In the genomic region with DNA sequence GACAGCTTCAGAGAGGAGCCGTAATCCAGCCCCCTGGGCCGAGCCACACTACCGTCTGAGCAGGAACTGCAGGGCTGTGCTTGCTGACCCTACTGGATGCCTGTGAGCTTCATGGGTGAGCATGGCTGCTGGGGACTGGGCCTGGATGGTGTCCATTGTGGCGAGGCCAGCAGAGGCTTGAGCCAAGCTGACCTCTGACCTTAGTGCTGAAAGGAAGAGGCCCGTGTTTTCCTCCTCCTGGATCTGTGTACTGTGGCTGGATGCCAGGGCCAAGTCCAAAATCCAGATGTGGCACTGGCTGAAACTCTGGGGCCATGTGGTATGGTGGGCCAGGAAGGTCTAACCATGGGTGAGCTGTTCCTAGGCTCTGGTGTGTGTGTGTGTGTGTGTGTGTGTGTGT, we compare ENCODE assay signal across 11 mouse cellular contexts. TPM values are rescaled to one million over a fixed set of nuclear protein-coding genes. Genes with fewer than 3 reads are reported as not detected.
DNase-seq lines count a peak whose midpoint lies in the region; ATAC-seq and TF ChIP-seq lines count a peak whose summit lies in the region.
"Had no signal": no experiment of that assay in that cellular context is flagged by ENCODE, and none has a peak within 500 bp of the region (broad histone marks: within the 10 kb centered on the region; RNA-seq: fewer than 3 reads in every experiment).

No protein-coding gene starts in this region.

- H3K27me3 ChIP-seq in limb, embryonic 12.5 days: peaks cover 6% of the 10 kb centered on the region
- peaks cover 21% of the 10 kb centered on the region for H3K27me3 ChIP-seq in limb, embryonic 10.5 days (ENCODE audit: low read depth, poor library complexity, severe bottlenecking)
- no peaks in the 10 kb centered on the region for H3K27me3 ChIP-seq in heart, embryonic 14.5 days (ENCODE audit: control insufficient read depth, insufficient read depth, low read length)
- H3K27me3 ChIP-seq in kidney, postnatal 0 days (ENCODE audit: insufficient read depth, low read length): no peaks in the 10 kb centered on the region

- intact Hi-C loops in left cerebral cortex, postnatal 25 days (cut with DNase I): no loop called here

- H3K4me1 ChIP-seq in limb, embryonic 12.5 days (replicated peaks): peaks cover 4% of the 10 kb centered on the region
- H3K4me1 ChIP-seq in limb, embryonic 10.5 days: peaks cover 14% of the 10 kb centered on the region
- H3K4me1 ChIP-seq in heart, embryonic 14.5 days (ENCODE audit: control insufficient read depth in 2 of 2, insufficient read depth in 2 of 2, low read length in 2 of 2): peaks cover 0 to 5% of the 10 kb centered on the region in 2 experiments; a peak in 1 of 4 replicates
- H3K4me1 ChIP-seq in kidney, postnatal 0 days (replicated peaks; ENCODE audit: insufficient read depth, low read length): no peaks in the 10 kb centered on the region

- H3K27ac ChIP-seq in limb, embryonic 12.5 days: 0 out of 2 replicates have a peak overlapping the region, but pooled peaks have one; percentile 35
- H3K27ac ChIP-seq in limb, embryonic 10.5 days: no peak overlapping the region
- no peak overlapping the region; a peak in 2 of 4 replicates for H3K27ac ChIP-seq in heart, embryonic 14.5 days (replicated peaks in 1 of 2; ENCODE audit: control insufficient read depth in 1 of 2, insufficient read depth in 1 of 2, low read depth in 2 of 2, low read length in 2 of 2)
- H3K27ac ChIP-seq in kidney, postnatal 0 days: no peak overlapping the region

- no peak for DNase-seq in limb, embryonic 10.5 days (ENCODE audit: low spot score)
- DNase-seq in kidney, postnatal 0 days (ENCODE audit: low spot score): no peak
- DNase-seq in lung, postnatal 10 days: peak; percentile 51
- DNase-seq in left cerebral cortex, postnatal 25 days (ENCODE audit: low spot score in 2 of 2): no peak
- no peak for DNase-seq in frontal cortex, postnatal 10 days (ENCODE audit: low spot score in 2 of 2)

- H3K4me3 ChIP-seq in limb, embryonic 12.5 days (replicated peaks): no peak overlapping the region
- H3K4me3 ChIP-seq in limb, embryonic 10.5 days: no peak overlapping the region
- no peak overlapping the region for H3K4me3 ChIP-seq in heart, embryonic 14.5 days (ENCODE audit: control insufficient read depth in 1 of 2, insufficient read depth in 1 of 2, low read depth in 1 of 2, low read length in 2 of 2)
- H3K4me3 ChIP-seq in kidney, postnatal 0 days (replicated peaks; ENCODE audit: low read depth, low read length): no peak overlapping the region

- no peak overlapping the region for H3K4me2 ChIP-seq in limb, embryonic 12.5 days
- H3K4me2 ChIP-seq in heart, embryonic 14.5 days (ENCODE audit: low read length): no peak overlapping the region
- no peak overlapping the region for H3K4me2 ChIP-seq in kidney, postnatal 0 days (ENCODE audit: low read length)

- no peak overlapping the region for H3K9ac ChIP-seq in limb, embryonic 12.5 days (replicated peaks)
- H3K9ac ChIP-seq in heart, embryonic 14.5 days (ENCODE audit: low read length): no peak overlapping the region
- no peak overlapping the region for H3K9ac ChIP-seq in kidney, postnatal 0 days (ENCODE audit: low read depth, low read length)

- ATAC-seq in limb, embryonic 12.5 days (ENCODE audit: insufficient number of reproducible peaks, insufficient read depth, low FRiP score, low TSS enrichment, low read depth): no peak
- ATAC-seq in heart, embryonic 14.5 days (ENCODE audit: insufficient number of reproducible peaks, insufficient read depth, low FRiP score, low read depth): peak; percentile 40; the same call in 1 of the 2 replicates
- ATAC-seq in kidney, postnatal 0 days (replicated peaks; ENCODE audit: low FRiP score, low read depth): peak; percentile 41; the same call in 1 of the 2 replicates
- ATAC-seq in granulocyte monocyte progenitor cell, adult 5-6 weeks (replicated peaks; ENCODE audit: poor library complexity, severe bottlenecking): no peak

- no peaks in the 10 kb centered on the region for H3K36me3 ChIP-seq in limb, embryonic 12.5 days
- no peaks in the 10 kb centered on the region for H3K36me3 ChIP-seq in limb, embryonic 10.5 days
- H3K36me3 ChIP-seq in heart, embryonic 14.5 days (ENCODE audit: control insufficient read depth, insufficient read depth, low read length): no peaks in the 10 kb centered on the region
- H3K36me3 ChIP-seq in kidney, postnatal 0 days (ENCODE audit: insufficient read depth, low read length): no peaks in the 10 kb centered on the region

- WGBS in limb, embryonic 12.5 days: 29% methylated on average over 5 of the region's 5 CpGs
- WGBS in limb, embryonic 10.5 days: 49% methylated on average over 5 of the region's 5 CpGs
- 35% methylated on average over 5 of the region's 5 CpGs for WGBS in heart, embryonic 14.5 days
- 31% methylated on average over 5 of the region's 5 CpGs for WGBS in kidney, postnatal 0 days

- TF ChIP-seq CTCF in kidney, postnatal 0 days (IDR thresholded peaks at IDR 0.05; ENCODE audit: low read depth): no peak

- no peaks in the 10 kb centered on the region for H3K9me3 ChIP-seq in limb, embryonic 12.5 days
- no peaks in the 10 kb centered on the region for H3K9me3 ChIP-seq in limb, embryonic 10.5 days (replicated peaks)
- H3K9me3 ChIP-seq in heart, embryonic 14.5 days (ENCODE audit: control insufficient read depth, low read length): no peaks in the 10 kb centered on the region
- H3K9me3 ChIP-seq in kidney, postnatal 0 days (replicated peaks; ENCODE audit: low read length): no peaks in the 10 kb centered on the region

RNA-seq across cellular contexts. Expression of a gene that starts 9.3 kb away (rescaled TPM):
- 2.8 and 5.8 TPM in 2 replicates for polyA plus RNA-seq in limb, embryonic 12.5 days (2016; fragmentation: Nextera tagmentation; extraction: Ambion mirVana)
- polyA plus RNA-seq in limb, embryonic 10.5 days (2016; fragmentation: Nextera tagmentation; extraction: Ambion mirVana): 0.08 and 0.35 TPM in 2 replicates
- polyA plus RNA-seq in heart, embryonic 14.5 days (2014; fragmentation: Nextera tagmentation; extraction: Ambion mirVana): 3.0 and 4.6 TPM in 2 replicates
- polyA plus RNA-seq in kidney, postnatal 0 days (2015; fragmentation: Nextera tagmentation; extraction: Ambion mirVana): 0.24 and 0.28 TPM in 2 replicates
- total RNA-seq in granulocyte monocyte progenitor cell, adult 5-6 weeks (2014; fragmentation: Nextera tagmentation): 0.88 TPM in 1 of 2 replicates, not detected in the other
- not detected in 2 replicates for total RNA-seq in granulocyte monocyte progenitor cell, adult 5-6 weeks (2017)
- total RNA-seq in left cerebral cortex, postnatal 25 days (2021): under 1 TPM; 0.23 to 0.48 TPM
- total RNA-seq: MEL had no signal

RNA-seq across cellular contexts. Expression of a gene that starts 11.0 kb away (rescaled TPM):
- 32.5 and 34.3 TPM in 2 replicates for polyA plus RNA-seq in limb, embryonic 12.5 days (2016; fragmentation: Nextera tagmentation; extraction: Ambion mirVana)
- polyA plus RNA-seq in limb, embryonic 10.5 days (2016; fragmentation: Nextera tagmentation; extraction: Ambion mirVana): 25.6 and 26.7 TPM in 2 replicates
- polyA plus RNA-seq in heart, embryonic 14.5 days (2014; fragmentation: Nextera tagmentation; extraction: Ambion mirVana): 14.2 and 18.1 TPM in 2 replicates
- polyA plus RNA-seq in kidney, postnatal 0 days (2015; fragmentation: Nextera tagmentation; extraction: Ambion mirVana): 11.6 and 12.5 TPM in 2 replicates
- total RNA-seq in granulocyte monocyte progenitor cell, adult 5-6 weeks (2014; fragmentation: Nextera tagmentation): 30.6 and 33.7 TPM in 2 replicates
- 24.2 and 30.8 TPM in 2 replicates for total RNA-seq in granulocyte monocyte progenitor cell, adult 5-6 weeks (2017)
- 10 to 100 TPM; 58.2 to 61.6 TPM for total RNA-seq in left cerebral cortex, postnatal 25 days (2021)

RNA-seq across cellular contexts. Expression of a gene that starts 34.4 kb away (rescaled TPM):
- 3.7 and 4.2 TPM in 2 replicates for polyA plus RNA-seq in limb, embryonic 12.5 days (2016; fragmentation: Nextera tagmentation; extraction: Ambion mirVana)
- polyA plus RNA-seq in limb, embryonic 10.5 days (2016; fragmentation: Nextera tagmentation; extraction: Ambion mirVana): 7.9 and 13.8 TPM in 2 replicates
- 0.57 TPM in 1 of 2 replicates, not detected in the other for polyA plus RNA-seq in heart, embryonic 14.5 days (2014; fragmentation: Nextera tagmentation; extraction: Ambion mirVana)
- polyA plus RNA-seq in kidney, postnatal 0 days (2015; fragmentation: Nextera tagmentation; extraction: Ambion mirVana): 3.8 and 4.0 TPM in 2 replicates
- not detected in 2 replicates for total RNA-seq in granulocyte monocyte progenitor cell, adult 5-6 weeks (2014; fragmentation: Nextera tagmentation)
- total RNA-seq in granulocyte monocyte progenitor cell, adult 5-6 weeks (2017): not detected in 2 replicates
- total RNA-seq in left cerebral cortex, postnatal 25 days (2021): 10 to 100 TPM; 17.7 to 18.9 TPM
- total RNA-seq: heart, postnatal 36 days had no signal
- polyA plus RNA-seq: embryonic facial prominence, embryonic 14.5 days had no signal

RNA-seq across cellular contexts. Expression of a gene that starts 48.5 kb away (rescaled TPM):
- polyA plus RNA-seq in limb, embryonic 12.5 days (2016; fragmentation: Nextera tagmentation; extraction: Ambion mirVana): 7.9 and 8.8 TPM in 2 replicates
- polyA plus RNA-seq in limb, embryonic 10.5 days (2016; fragmentation: Nextera tagmentation; extraction: Ambion mirVana): 3.2 and 4.6 TPM in 2 replicates
- polyA plus RNA-seq in heart, embryonic 14.5 days (2014; fragmentation: Nextera tagmentation; extraction: Ambion mirVana): 1.8 and 2.3 TPM in 2 replicates
- 1.9 and 2.1 TPM in 2 replicates for polyA plus RNA-seq in kidney, postnatal 0 days (2015; fragmentation: Nextera tagmentation; extraction: Ambion mirVana)
- total RNA-seq in granulocyte monocyte progenitor cell, adult 5-6 weeks (2014; fragmentation: Nextera tagmentation): not detected in 2 replicates
- total RNA-seq in granulocyte monocyte progenitor cell, adult 5-6 weeks (2017): not detected in 2 replicates
- total RNA-seq in left cerebral cortex, postnatal 25 days (2021): 100 to 1,000 TPM; 105 to 111 TPM

Comparison
In these comparisons a context has a peak if more than half of its experiments do, and no peak if none do; other contexts are left out.
1. ATAC-seq: peak in heart, embryonic 14.5 days (single experiment) and kidney, postnatal 0 days (single experiment); none in limb, embryonic 12.5 days (single experiment) and granulocyte monocyte progenitor cell, adult 5-6 weeks (single experiment).